Mouse (Mus musculus) heart, adult 8-10 months (tissue): Measurements from ENCODE around the gene Rapgef1. TPM values are rescaled to one million over a fixed set of nuclear protein-coding genes. Genes with fewer than 3 reads are reported as not detected.
"Not testable (repeated sequence)": the region's sequence is repeated elsewhere in the genome, so short reads cannot be mapped to it uniquely, and the experiment has no call there.

Experiments used
- DNase-seq: peaks from one replicate; pipeline ENCODE4 v3.0.0; 2022; ENCODE audit warnings: low spot score
- total RNA-seq, 4 experiments: library from RNA; stranded (reverse); gene quantifications; 2 replicates each; pipeline ENCODE4 v1.2.4; 2022

Rapgef1 gene
- total RNA-seq, 4 experiments from 2014 or later: 98.1 to 113 (median 107) TPM

GRCm38 (mm10) chr2:29703104-29704081 lies 83.9 kb downstream of the Rapgef1 start:
- no peak for DNase-seq

GRCm38 (mm10) chr2:29705493-29705892 lies 86.0 kb downstream of the Rapgef1 start:
- DNase-seq: no peak

DNA sequence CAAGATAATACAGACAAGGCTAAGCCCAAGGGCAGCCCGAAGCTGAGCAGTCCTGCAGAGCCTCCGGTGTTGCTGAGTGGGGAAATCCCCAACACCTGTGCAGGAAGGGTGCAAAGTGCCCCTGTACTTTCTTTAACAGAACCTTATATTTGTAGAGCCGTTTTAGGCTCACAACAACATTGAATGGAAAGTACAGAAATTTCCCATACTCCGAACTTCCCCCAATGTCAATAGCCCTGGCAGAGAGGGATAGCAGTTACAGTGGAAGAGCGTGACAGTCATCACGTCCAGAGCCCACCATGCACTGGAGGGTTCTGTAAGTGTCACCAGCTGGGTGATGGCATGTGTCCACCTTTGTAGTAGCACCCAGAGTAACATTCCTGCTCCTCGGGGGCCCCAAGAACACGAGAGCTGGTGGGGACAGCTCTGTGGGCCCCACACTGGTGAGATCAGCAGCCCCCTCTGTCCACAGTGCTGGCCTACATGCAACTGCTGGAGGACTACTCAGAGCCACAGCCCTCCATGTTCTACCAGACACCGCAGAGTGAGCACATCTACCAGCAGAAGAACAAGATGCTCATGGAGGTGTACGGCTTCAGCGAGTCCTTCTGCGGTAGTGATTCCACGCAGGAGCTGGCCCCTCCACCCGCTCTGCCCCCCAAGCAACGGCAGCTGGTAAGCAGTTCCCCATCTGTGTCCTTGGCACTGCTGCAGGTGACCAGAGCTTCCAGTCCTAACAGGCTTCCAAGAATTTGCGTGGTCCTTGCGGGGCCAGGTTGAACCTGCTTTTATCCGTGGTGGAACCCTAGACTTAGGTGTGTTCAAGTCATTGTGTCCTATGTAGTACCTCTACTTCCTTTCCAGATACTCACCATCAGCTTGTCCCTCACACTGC lies 87.5 kb downstream of the Rapgef1 start:
- DNase-seq: no peak

GRCm38 (mm10) chr2:29707731-29708130 lies 88.2 kb downstream of the Rapgef1 start:
- no peak for DNase-seq

DNA sequence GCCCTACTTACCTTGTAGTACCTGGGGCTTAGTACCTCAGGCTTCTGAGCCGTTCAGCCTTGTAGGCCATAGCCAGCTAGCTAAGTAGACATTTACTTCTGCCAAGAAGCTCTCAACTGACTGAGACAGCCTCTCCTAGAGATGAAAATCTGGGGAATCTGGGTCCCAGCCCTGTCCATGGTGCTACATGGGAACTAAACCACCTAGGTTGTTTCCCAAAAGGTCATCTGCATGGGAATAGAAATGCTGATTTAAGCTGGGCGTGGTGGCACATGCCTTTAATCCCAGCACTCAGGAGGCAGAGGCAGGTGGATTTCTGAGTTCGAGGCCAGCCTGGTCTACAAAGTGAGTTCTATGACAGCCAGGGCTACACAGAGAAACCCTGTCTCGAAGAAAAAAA lies 88.7 kb downstream of the Rapgef1 start:
- DNase-seq: not testable (repeated sequence)

- DNase-seq: no peak
These were observed 91.5 kb downstream of the Rapgef1 start for GRCm38 (mm10) chr2:29711038-29711437.

- DNase-seq: no peak
These were observed 92.4 kb downstream of the Rapgef1 start for GRCm38 (mm10) chr2:29711877-29712276.

DNA sequence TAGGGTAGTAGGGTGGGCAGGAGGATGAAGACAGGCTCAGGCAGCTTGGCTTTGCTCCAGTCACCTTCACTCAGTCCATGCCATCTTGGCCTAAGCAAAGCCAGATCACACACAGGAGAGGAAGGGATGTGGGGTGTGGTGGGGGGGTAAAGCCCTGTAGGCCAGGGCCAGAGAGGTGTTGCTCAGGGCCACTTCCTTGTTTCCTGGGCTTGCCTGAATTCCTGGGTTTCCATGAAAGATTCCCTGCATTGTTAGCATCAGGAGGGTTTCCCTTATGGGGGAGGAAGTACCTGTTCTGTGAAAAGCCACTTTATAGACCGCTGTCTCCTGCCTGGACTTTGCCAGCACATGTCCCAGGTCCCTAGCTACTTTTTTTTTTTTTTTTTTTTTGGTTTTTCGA lies 94.0 kb downstream of the Rapgef1 start:
- DNase-seq: no peak

- DNase-seq: no peak
These were observed 94.6 kb downstream of the Rapgef1 start for GRCm38 (mm10) chr2:29714127-29714526.

DNA sequence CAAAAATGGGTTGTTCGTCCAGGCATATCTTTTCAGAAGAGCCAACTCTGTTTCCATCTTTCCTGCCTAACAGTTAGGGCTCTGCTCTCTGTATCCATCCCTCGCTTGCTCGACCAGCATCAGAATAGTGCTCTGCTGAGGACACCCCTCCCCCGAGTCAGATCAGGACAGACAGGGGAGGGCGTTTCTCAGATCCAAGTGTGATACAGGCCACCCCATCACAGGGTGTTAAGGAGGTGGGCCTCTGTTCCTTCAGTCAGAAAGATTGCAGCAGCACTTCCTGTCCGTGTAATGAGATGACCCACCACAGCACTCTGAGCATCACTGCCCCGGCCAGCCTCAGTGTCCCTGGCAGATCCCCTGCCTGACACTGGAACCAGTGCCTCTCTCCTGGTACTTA lies 96.6 kb downstream of the Rapgef1 start:
- DNase-seq: no peak

- DNase-seq: peak; percentile 40
These were observed 97.2 kb downstream of the Rapgef1 start for GRCm38 (mm10) chr2:29716691-29717090.

- no peak for DNase-seq
These were observed 99.1 kb downstream of the Rapgef1 start for GRCm38 (mm10) chr2:29718581-29718980.

DNA sequence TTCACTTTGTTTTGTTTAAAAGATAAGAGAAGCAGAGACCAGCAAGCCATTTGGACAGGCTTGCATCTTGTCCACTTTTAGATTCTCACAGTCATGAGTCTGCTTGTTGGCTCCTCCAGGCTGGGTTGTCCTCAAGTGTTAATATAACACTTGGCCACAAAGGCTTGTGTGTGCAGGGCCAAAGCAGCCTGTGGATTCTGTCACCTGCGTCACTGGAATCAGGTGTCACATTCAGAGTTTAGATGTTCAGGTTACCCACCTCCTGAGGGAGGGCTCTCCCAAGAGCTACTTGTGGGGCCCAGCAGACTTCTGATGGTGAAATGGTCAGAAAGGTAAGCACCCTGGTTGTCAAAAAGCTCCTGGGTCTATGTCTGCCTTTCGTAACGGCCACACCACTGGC lies 103.6 kb downstream of the Rapgef1 start:
- no peak for DNase-seq

- DNase-seq: no peak
These were observed 105.3 kb downstream of the Rapgef1 start for GRCm38 (mm10) chr2:29724664-29725365.

GRCm38 (mm10) chr2:29729500-29729899 lies 110.0 kb downstream of the Rapgef1 start:
- no peak for DNase-seq

DNA sequence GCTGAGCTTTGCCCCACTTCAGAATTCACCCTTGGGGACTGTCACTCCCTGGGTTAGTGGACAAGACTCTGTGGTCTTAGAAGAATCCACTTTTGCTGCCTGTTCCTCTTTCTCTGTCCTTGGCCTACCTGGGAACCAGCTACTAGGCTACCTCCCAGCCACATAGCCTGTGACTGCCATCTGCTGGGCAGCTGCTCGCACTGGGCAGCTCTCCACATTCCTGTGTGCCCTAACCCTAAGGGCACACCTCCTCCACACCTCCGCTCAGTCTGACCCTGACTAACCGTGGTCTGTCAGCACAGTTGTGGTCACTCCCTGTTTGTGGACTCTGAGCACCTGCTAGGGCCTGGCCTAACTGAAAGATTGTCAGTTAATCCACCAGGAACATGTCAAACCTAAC lies 112.0 kb downstream of the Rapgef1 start:
- no peak for DNase-seq

- no peak for DNase-seq
These were observed 113.0 kb downstream of the Rapgef1 start for GRCm38 (mm10) chr2:29732559-29732958.

GRCm38 (mm10) chr2:29733348-29733747 lies 113.8 kb downstream of the Rapgef1 start:
- DNase-seq: no peak

DNA sequence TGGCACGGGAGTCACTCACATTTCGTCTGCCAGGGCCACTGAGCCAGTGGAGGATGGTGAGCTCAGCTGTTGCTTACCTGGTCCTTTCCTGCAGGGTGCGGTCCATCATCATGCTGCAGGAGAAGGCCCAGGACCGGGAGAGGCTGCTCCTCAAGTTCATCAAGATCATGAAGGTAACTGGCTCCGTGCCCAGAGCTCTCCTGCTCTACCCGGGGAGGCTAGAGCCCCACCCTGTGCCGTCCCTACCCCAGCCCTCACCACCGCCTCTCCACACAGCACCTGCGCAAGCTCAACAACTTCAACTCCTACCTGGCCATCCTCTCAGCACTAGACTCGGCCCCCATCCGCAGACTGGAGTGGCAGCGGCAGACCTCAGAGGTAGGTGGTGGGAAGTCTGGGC lies 116.2 kb downstream of the Rapgef1 start:
- DNase-seq: no peak

DNA sequence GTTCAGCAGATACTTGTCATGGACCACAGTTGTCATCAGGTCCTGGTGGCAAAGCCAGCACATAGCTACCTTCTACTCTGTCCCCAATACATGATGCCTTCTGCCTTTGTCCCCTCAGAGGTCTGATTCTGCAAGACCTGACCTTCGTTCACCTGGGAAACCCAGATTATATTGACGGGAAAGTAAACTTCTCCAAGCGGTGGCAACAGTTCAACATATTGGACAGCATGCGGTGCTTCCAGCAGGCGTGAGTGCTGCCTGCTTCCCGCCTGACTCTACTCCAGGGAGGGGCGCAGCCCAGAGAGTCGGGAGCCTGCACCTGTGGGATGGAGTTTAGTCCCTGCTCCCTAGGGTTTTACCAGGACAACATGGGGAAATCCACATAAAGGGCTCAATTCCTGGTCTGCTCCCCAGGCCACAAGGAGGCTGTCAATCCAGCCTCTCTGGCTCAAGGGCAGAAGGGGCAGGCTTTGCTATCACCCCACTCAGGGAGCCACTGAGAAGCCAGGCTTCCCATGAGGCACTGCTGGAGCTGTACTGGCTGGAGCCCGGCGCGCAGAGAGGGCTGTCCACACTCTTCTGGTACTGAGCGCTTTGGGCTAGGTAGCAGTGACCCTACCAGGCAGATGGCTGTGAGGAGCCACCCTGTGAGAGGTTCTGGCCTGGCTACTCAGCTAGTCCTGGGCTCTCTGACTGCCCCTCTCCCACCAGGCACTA lies 117.8 kb downstream of the Rapgef1 start:
- no peak for DNase-seq

DNA sequence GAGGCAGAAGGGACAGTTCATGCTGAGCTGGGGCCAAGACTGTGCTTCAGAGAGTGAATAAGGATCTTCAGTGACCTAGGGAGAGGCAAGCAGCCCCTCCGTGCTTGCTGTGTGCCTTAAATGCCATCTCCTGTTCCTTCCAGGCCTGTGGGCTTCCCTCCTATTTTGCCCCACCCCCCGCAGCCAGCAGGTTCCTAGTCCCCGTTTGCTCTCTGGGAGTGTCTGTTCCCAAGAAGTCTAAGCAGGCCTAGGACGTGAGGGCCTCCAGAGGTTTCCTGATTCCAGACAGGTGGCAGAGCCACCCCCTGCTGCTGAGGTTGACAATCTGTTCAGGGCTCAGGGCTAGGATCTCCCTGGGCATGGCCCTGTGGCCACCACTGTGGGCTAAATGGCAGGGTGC lies 119.3 kb downstream of the Rapgef1 start:
- DNase-seq: no peak
